Mouse (Mus musculus): ENCODE measurements around the gene Rpap2.
A peak's percentile ranks its signal among the peaks of the same experiment; 100 is the strongest.

Gene Rpap2

DNA sequence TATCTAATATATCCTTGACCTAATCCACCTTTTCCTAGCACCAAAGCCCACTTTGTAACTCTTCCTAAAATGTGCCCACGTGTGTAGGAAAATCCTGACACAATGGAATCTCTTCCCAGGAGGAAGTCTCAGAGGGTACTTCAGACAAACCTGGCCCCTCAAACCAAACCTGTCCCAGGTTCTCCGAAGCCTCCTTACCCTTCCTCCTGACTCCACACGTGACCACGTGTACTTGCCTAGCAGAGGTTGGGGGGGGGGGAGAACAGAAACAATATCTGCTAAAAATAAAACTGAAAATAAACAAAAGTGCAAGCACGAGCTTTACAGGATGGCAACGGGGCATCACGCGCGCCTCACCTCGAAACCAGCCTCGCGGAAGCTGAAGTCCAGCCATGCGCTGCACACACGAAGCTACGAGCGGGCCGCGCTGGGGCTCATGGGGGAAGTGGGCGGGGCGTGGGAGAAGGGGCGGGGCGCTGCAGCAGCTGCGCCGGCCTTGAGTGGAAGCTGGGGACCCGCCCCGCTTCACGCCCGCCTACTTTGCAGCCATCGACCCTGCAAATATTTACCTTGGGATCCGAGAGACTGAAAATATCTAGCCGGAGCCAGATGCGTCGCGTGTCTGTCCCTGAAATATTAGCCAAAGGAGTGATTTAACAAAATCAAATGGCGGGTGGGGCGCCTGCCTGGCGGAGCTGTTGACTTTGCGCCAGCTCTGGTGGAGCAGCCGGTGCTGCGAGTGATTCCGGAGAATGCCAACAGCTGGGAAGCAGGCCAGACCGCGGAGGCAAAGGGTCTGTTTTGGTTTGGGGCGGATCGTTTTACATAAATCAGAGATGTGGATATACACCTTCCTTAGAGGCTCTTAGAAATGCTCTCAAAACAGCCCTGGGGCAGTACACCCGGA lies 90.7 kb downstream of the Rpap2 start:
- DNase-seq, result peak; percentile 51

DNA sequence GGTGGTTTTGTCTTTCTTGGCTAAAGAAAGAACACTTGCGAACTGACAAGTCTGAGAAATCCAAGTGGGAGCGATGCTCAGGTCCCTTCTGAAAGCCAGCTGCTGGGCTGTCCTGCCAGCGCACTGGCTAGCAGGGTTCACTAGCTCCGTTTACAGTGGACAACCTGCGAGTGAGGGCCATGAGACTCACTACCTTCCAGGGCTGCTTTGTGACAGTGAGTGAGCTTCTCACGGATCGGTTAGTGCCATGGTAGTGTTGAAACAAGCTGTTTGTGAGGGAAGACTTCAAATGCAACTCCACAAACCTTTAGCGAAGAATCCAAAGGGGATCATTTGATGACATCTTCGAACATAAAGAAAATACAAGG lies 91.3 kb downstream of the Rpap2 start:
- no peak for DNase-seq

DNA sequence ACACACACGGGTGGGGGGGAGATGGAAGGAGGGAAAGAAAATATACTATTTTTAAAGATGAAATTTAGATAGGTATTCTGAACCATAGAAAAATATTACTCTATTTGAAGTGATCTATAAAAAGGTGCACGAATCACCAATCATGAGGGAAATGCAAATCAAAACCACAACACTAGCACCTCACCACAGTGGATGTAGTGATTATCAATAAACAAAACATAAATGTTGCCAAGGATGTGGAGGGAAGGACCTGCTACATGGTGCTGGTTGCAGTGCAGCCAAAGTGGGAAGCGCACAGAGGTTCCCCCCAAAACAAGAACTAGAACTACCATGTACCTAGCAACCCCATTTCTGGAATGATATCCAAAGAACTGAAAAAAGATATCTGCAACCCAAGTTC lies 97.8 kb downstream of the Rpap2 start:
- DNase-seq, result no peak

DNA sequence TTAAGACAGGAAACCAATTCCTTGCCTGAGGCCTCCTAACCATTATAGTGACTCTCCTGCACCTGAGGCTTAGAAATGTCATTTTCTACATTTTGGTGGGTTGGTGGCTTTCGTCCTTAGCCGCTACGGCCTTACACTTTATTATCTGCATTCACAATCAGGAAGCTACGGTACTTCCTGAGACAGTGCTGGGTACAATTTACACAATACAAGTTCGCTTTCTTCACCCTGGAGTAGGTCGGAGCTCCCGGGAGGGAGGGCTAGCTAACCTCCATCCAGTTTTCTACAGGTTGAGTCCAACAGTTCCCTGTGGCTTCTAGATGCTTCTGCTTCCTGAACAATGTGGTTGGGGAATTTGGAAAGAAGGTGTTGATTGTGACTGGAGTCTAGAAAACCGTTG lies 101.7 kb downstream of the Rpap2 start:
- DNase-seq, result no peak

DNA sequence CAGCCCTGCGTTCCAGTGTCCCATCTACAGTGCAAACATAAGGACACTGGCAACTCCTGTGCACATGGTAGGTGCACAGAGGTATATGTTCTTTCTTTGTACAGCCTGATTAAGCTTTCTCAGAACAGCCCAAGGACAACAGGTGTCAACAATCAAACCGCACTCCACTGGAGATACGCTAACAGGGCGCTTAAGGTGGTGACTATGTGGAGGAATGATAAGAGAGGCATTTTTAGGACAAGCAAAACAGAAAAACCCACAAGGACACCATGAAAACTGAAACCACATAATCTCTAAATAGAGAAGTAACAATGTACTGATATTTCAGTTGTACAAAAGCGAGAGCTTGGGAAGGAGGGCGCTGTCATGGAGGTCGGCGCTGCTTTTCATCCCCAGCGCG lies 103.7 kb downstream of the Rpap2 start:
- DNase-seq, result no peak

DNA sequence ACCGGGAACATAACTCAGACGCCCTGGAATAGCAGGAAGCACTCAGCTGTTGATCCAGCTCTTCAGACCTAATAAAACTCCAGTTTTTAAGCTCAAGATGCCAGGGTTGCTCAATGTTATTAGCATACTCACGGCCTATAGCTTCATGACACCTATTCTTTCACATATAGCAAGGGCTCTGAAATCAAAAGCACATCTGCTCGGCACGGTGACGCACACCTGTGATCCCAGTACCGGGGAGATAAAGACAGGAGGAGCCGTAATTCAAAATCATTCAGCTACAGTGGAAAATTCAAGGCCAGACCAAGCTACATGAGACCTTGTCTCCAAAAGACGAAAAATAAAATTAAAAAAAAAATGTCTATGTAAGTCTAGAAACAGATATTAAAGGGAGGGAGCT lies 104.5 kb downstream of the Rpap2 start:
- no peak for DNase-seq

DNA sequence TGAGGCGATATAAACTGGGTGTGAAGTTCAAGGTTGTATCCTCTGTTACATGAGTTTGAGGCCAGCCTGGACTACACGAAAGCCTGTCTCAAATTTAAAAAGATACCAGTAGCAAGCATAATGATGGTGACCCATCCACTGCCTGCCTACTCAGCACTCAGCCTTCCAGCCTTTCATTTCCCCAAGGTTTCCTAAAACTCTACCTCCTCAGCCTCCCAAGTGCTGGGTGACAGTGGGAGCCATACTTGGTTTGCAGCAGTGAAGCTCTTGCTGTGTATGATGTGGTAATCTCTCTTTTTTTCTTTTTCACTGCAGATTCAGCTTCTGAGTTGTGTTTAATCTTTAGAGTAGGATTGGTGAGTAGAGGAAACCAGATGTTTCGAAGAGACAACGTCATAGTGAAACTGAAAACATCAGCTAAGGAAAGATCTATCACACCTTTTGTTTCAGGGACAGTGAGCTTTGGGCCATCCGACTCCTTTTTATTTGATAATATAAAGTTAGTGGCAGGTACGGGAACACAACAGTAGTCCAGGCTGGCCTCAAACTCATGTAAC lies 106.1 kb downstream of the Rpap2 start:
- DNase-seq, result no peak

DNA sequence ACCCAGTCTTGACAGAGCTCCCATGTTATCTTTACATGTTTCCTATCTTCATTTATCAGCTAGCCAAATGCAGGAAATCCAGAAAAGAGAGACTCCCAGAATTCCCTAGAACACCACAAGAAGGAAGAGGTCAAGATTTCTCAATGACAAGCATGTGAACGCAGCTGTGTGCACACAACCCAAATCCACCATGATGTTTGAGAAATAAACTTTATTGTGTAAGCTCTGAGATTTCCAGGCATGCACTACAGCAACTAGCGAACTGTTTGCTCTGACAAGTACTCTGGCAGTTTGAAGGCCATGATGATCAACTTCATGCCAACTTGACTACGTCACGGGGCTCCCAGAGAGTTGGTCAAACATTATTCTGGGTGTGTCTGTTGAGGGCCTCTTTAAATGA lies 108.6 kb downstream of the Rpap2 start:
- no peak for DNase-seq

DNA sequence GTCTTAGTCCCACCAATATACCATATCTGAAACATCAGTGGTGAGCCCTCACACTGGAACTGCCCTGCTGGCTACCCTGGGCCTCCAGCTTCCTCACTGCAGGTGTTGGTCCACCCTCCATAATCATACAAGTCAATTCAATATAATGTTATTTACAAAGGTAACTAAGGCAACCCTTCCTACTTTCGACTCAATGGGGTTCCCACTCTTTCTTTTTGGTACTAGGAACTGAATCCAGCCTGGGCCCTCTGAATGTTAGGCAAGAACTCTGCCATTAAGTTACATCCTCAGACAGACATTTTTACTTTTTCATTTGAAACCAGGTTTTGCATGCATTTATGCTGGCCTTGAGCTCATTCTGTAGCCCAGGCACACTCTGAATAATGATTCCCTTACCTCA lies 109.1 kb downstream of the Rpap2 start:
- no peak for DNase-seq

DNA sequence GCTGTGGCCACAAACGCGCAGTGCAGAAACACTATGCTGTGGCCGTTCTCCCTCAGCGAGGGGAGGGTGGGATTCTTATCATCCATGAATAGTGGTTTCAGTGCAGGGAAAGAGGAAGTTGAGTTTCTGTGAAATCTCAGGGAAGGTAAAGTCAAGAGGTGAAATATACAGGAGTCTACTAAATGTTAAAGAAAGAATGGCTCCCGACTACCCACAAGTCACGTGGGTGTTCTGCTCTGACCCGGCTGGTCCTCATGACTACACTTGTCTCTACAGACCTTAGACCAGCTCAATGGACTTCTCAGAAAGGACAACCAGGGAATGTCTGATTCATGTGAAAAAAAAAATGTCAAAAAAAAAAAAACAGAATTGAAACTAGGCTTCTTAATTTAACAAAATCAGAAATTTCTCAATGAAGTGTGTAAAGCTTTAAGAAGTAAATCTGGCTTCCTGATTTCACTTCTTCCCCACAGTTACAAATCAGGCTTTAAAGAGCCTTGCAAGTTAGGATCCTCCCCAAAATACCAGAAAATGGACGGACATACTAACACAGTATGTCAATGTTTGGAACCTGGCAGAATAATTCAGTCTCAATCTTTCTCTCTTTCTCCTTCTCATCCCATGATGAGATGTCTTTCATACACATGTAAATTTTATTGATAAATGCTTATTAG lies 111.1 kb downstream of the Rpap2 start:
- no peak for DNase-seq

All from right cerebral cortex, postnatal 25 days (tissue).